Mouse (Mus musculus) neural tube, embryonic 14.5 days (tissue): ENCODE measurements at regions not wholly inside any gene's neighbourhood (a gene's known extent, or its start where the extent isn't known, plus 50 kb on each side); places are given as distances from the start of the nearest gene placed in this dataset.

Experiments
- ATAC-seq: fragments of 200-750 bp; cut with Nextera tagmentation; 2 replicates; pipeline ENCODE4 v1.8.0; 2017; ENCODE audit warnings: low read depth, mild to moderate bottlenecking, moderate TSS enrichment, moderate library complexity
- H3K27ac ChIP-seq: fragments of 300-500 bp; sonication (generic); 2 replicates; pipeline ENCODE4 v1.5.1; 2014; ENCODE audit warnings: low read depth, mild to moderate bottlenecking, control low read depth, low read length, moderate library complexity, mixed read lengths
- H3K27me3 ChIP-seq: fragments of 300-500 bp; sonication (generic); 2 replicates; pipeline ENCODE4 v1.6.1; 2014; ENCODE audit warnings: low read length; ENCODE audit not compliant: control insufficient read depth, insufficient read depth
- H3K36me3 ChIP-seq: fragments of 300-500 bp; sonication (generic); 2 replicates; pipeline ENCODE4 v1.6.1; 2014; ENCODE audit warnings: low read length, mixed read lengths; ENCODE audit not compliant: control insufficient read depth, insufficient read depth
- H3K4me1 ChIP-seq: fragments of 300-500 bp; sonication (generic); 2 replicates; pipeline ENCODE4 v1.6.1; 2014; ENCODE audit warnings: low read length; ENCODE audit not compliant: control insufficient read depth, insufficient read depth
- H3K4me2 ChIP-seq: fragments of 300-500 bp; sonication (generic); 2 replicates; pipeline ENCODE4 v1.6.1; 2014; ENCODE audit warnings: mild to moderate bottlenecking, low read depth, low read length, control low read depth
- H3K4me3 ChIP-seq: fragments of 300-500 bp; sonication (generic); 2 replicates; pipeline ENCODE4 v1.5.1; 2014; ENCODE audit warnings: low read depth, low read length, control low read depth, mixed read lengths
- H3K9ac ChIP-seq: fragments of 300-500 bp; sonication (generic); replicated peaks from 2 replicates; pipeline ENCODE4 v1.6.1; 2014; ENCODE audit warnings: low read depth, mild to moderate bottlenecking, control low read depth, low read length, mixed read lengths
- H3K9me3 ChIP-seq: fragments of 300-500 bp; sonication (generic); 2 replicates; pipeline ENCODE4 v1.6.1; 2016; ENCODE audit warnings: low read length; ENCODE audit not compliant: control insufficient read depth
- WGBS: fragments of 180-500 bp; shearing (Covaris S2); extraction: QIAGEN DNeasy Blood & Tissue Kit; methylation state at CpG from one replicate; pipeline ENCODE4 v1.1.7; 2014; 5-methylcytosine and 5-hydroxymethylcytosine counted together

DNA sequence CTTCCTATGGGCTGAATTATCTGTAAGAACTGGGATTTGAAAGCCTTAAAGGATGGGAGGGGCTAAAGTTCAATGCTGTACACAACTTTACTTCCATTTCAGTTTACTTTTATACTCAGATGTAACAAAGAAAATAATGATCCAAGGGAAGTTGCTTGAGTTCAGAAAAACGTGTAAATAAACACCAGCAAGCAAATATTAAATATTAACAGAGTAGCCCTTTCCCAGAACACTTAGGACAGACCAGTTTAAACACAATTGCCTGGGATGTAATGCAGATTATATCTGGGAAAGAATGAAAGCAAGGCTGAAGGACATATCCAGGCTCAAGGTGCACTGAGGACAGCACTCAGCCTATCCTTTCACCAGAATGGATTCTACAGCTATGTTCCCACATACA lies 75.3 kb upstream of the Kynu start:
- WGBS, result 45% methylated on average over 1 of the region's 1 CpGs

More for the DNA sequence above, 75.3 kb upstream of the Kynu start:
- no peak for ATAC-seq
- Histone ChIP-seq H3K4me1 (no peaks in the 10 kb centered on the region), H3K27ac (no peak overlapping the region), H3K9ac (no peak overlapping the region), H3K27me3 (no peaks in the 10 kb centered on the region), H3K4me2 (no peak overlapping the region), H3K4me3 (no peak overlapping the region), H3K9me3 (no peaks in the 10 kb centered on the region), H3K36me3 (no peaks in the 10 kb centered on the region)
